Mouse (Mus musculus) lung, adult 2 months (tissue): ENCODE data around the gene Zkscan1.

Source experiments
- CTCF ChIP-seq: fragments of 200-500 bp; IDR thresholded peaks from 2 replicates; pipeline ENCODE4 v1.5.1; 2011; ENCODE audit warnings: mild to moderate bottlenecking, low read length, control low read depth; ENCODE audit not compliant: insufficient read depth
- POLR2A ChIP-seq: fragments of 200-500 bp; IDR thresholded peaks from 2 replicates; pipeline ENCODE4 v1.6.1; 2011; ENCODE audit warnings: low read depth, mild to moderate bottlenecking, control low read depth, low read length, borderline replicate concordance; ENCODE audit errors: extremely low read depth

DNA sequence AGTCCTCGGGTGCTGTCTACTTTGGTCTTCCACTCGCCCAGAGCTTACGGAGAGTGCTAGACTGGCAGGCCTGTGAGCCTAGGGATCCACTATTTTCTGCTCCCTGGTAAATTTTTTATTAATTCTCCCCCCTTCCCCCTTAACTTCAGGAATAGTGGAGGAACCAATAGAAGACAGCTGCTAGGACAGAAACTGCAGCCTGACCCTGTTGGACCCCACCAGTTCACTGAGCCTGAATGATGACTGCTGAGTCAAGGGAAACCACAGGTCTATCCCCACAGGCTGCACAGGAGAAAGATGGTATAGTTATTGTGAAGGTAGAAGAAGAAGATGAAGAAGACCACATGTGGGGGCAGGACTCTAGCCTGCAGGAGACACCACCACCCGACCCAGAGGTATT is 7.9 kb downstream of the Zkscan1 start:
- TF ChIP-seq POLR2A (no peak), CTCF (no peak)
